Mouse (Mus musculus) olfactory bulb, adult 2 months (tissue): ENCODE measurements around the gene Pigw.

Experiments used
- CTCF ChIP-seq: fragments of 200-500 bp; IDR thresholded peaks from 2 replicates; pipeline ENCODE4 v1.5.1; 2012; ENCODE audit warnings: low read depth, mild to moderate bottlenecking, low read length, moderate library complexity; ENCODE audit not compliant: insufficient read depth
- POLR2A ChIP-seq: fragments of 200-500 bp; IDR thresholded peaks from 2 replicates; pipeline ENCODE4 v1.6.1; 2012; ENCODE audit warnings: mild to moderate bottlenecking, low read depth, low read length, moderate library complexity; ENCODE audit not compliant: insufficient read depth

DNA sequence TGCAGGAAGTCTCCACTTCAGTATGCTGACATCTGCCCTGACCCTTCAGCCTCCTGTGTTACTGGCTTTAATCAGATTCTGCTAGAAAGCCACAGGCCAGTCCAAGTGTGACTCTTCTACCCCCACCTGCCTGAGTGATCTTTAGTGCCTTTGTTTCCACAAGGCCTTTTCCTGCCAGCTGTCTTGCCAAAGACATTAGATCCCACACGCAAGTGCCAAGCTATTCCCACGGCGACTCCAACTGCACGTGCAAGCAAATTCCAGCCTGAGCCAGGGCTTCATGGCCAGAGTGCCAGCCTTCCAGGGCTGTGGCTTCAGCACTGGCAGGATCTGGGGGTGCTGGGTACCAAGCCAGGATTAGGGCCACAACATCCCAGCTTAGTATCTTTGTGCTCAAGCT is 30.3 kb upstream of the Pigw start:
- TF ChIP-seq POLR2A (no peak), CTCF (no peak)
